Mouse (Mus musculus): ENCODE data around the gene Tcte1. TPM values are rescaled to one million over a fixed set of nuclear protein-coding genes. Genes with fewer than 3 reads are reported as not detected.

The Tcte1 gene
- polyA plus RNA-seq, 1 experiment: not detected

GRCm38 (mm10) chr17:45566360-45567161 lies 43.3 kb downstream of the Tcte1 start:
- WGBS: 70% methylated on average over 18 of the region's 18 CpGs
- no peaks in the 10 kb centered on the region; the same call in 1 of the 2 replicates for H3K4me1 ChIP-seq (ENCODE audit: control insufficient read depth, insufficient read depth, low read length)
- H3K27ac ChIP-seq (ENCODE audit: control insufficient read depth, insufficient read depth, low read depth, low read length, poor library complexity): no peak overlapping the region
- no peak for TF ChIP-seq CTCF (IDR thresholded peaks at IDR 0.05; ENCODE audit: control insufficient read depth, insufficient read depth, low read length)
- no peak for TF ChIP-seq POLR2A (IDR thresholded peaks at IDR 0.05; ENCODE audit: borderline replicate concordance, control insufficient read depth, low read depth, low read length)
- no peak overlapping the region for H3K4me3 ChIP-seq (replicated peaks; ENCODE audit: control insufficient read depth, low read depth, low read length)

GRCm38 (mm10) chr17:45567162-45567601 lies 43.9 kb downstream of the Tcte1 start:
- Histone ChIP-seq H3K4me1 (ENCODE audit: control insufficient read depth, insufficient read depth, low read length) (no peaks in the 10 kb centered on the region; the same call in 1 of the 2 replicates), H3K4me3 (replicated peaks; ENCODE audit: control insufficient read depth, low read depth, low read length) (no peak overlapping the region), H3K27ac (ENCODE audit: control insufficient read depth, insufficient read depth, low read depth, low read length, poor library complexity) (no peak overlapping the region)
- no peak for TF ChIP-seq POLR2A (IDR thresholded peaks at IDR 0.05; ENCODE audit: borderline replicate concordance, control insufficient read depth, low read depth, low read length)
- no peak for TF ChIP-seq CTCF (IDR thresholded peaks at IDR 0.05; ENCODE audit: control insufficient read depth, insufficient read depth, low read length)
- 61% methylated on average over 4 of the region's 4 CpGs for WGBS

- 86% methylated on average over 12 of the region's 12 CpGs for WGBS
Measured at GRCm38 (mm10) chr17:45568990-45569389, 45.8 kb downstream of the Tcte1 start.

GRCm38 (mm10) chr17:45569999-45570398 lies 46.8 kb downstream of the Tcte1 start:
- no peak overlapping the region for H3K4me3 ChIP-seq (replicated peaks; ENCODE audit: control insufficient read depth, low read depth, low read length)
- TF ChIP-seq POLR2A (IDR thresholded peaks at IDR 0.05; ENCODE audit: borderline replicate concordance, control insufficient read depth, low read depth, low read length) (no peak), CTCF (IDR thresholded peaks at IDR 0.05; ENCODE audit: control insufficient read depth, insufficient read depth, low read length) (no peak)
- H3K27ac ChIP-seq (ENCODE audit: control insufficient read depth, insufficient read depth, low read depth, low read length, poor library complexity): no peak overlapping the region
- 70% methylated on average over 4 of the region's 4 CpGs for WGBS
- H3K4me1 ChIP-seq (ENCODE audit: control insufficient read depth, insufficient read depth, low read length): no peaks in the 10 kb centered on the region; the same call in 1 of the 2 replicates

More at GRCm38 (mm10) chr17:45568990-45569389, 45.8 kb downstream of the Tcte1 start:
- Histone ChIP-seq H3K4me3 (replicated peaks; ENCODE audit: control insufficient read depth, low read depth, low read length) (no peak overlapping the region), H3K4me1 (ENCODE audit: control insufficient read depth, insufficient read depth, low read length) (no peaks in the 10 kb centered on the region; the same call in 1 of the 2 replicates), H3K27ac (ENCODE audit: control insufficient read depth, insufficient read depth, low read depth, low read length, poor library complexity) (no peak overlapping the region)
- no peak for TF ChIP-seq POLR2A (IDR thresholded peaks at IDR 0.05; ENCODE audit: borderline replicate concordance, control insufficient read depth, low read depth, low read length)
- TF ChIP-seq CTCF (IDR thresholded peaks at IDR 0.05; ENCODE audit: control insufficient read depth, insufficient read depth, low read length): no peak

GRCm38 (mm10) chr17:45572103-45573086 lies 49.2 kb downstream of the Tcte1 start:
- Histone ChIP-seq H3K4me3 (replicated peaks; ENCODE audit: control insufficient read depth, low read depth, low read length) (peak overlapping the region; percentile 97), H3K4me1 (ENCODE audit: control insufficient read depth, insufficient read depth, low read length) (no peaks in the 10 kb centered on the region; the same call in 1 of the 2 replicates), H3K27ac (ENCODE audit: control insufficient read depth, insufficient read depth, low read depth, low read length, poor library complexity) (peak overlapping the region; percentile 93)
- TF ChIP-seq CTCF (IDR thresholded peaks at IDR 0.05; ENCODE audit: control insufficient read depth, insufficient read depth, low read length): peak; percentile 8; the same call in 1 of the 2 replicates
- TF ChIP-seq POLR2A (IDR thresholded peaks at IDR 0.05; ENCODE audit: borderline replicate concordance, control insufficient read depth, low read depth, low read length): 0 out of 2 replicates have a peak, but pooled peaks have one; percentile 29
- WGBS: under 1% methylated on average over 57 of the region's 57 CpGs

GRCm38 (mm10) chr17:45573087-45573779 lies 50.0 kb downstream of the Tcte1 start, which contains the start of gene Hsp90ab1:
Hsp90ab1 (minus strand) TSS chr17:45573271.
- Histone ChIP-seq H3K4me1 (ENCODE audit: control insufficient read depth, insufficient read depth, low read length) (no peaks in the 10 kb centered on the region; the same call in 1 of the 2 replicates), H3K4me3 (replicated peaks; ENCODE audit: control insufficient read depth, low read depth, low read length) (peak within 1 kb of the TSS; percentile 97), H3K27ac (ENCODE audit: control insufficient read depth, insufficient read depth, low read depth, low read length, poor library complexity) (peak within 1 kb of the TSS; percentile 93)
- TF ChIP-seq CTCF (IDR thresholded peaks at IDR 0.05; ENCODE audit: control insufficient read depth, insufficient read depth, low read length): no peak
- TF ChIP-seq POLR2A (IDR thresholded peaks at IDR 0.05; ENCODE audit: borderline replicate concordance, control insufficient read depth, low read depth, low read length): peak; percentile 93; the same call in 1 of the 2 replicates
- WGBS: under 1% methylated on average over 41 of the region's 41 CpGs

- TF ChIP-seq POLR2A (IDR thresholded peaks at IDR 0.05; ENCODE audit: borderline replicate concordance, control insufficient read depth, low read depth, low read length) (peak; percentile 37; the same call in 1 of the 2 replicates), CTCF (IDR thresholded peaks at IDR 0.05; ENCODE audit: control insufficient read depth, insufficient read depth, low read length) (no peak)
- WGBS: 0% methylated on average over 18 of the region's 18 CpGs
- Histone ChIP-seq H3K4me1 (ENCODE audit: control insufficient read depth, insufficient read depth, low read length) (no peaks in the 10 kb centered on the region; the same call in 1 of the 2 replicates), H3K4me3 (replicated peaks; ENCODE audit: control insufficient read depth, low read depth, low read length) (peak overlapping the region; percentile 97), H3K27ac (ENCODE audit: control insufficient read depth, insufficient read depth, low read depth, low read length, poor library complexity) (peak overlapping the region; percentile 93)
Measured at GRCm38 (mm10) chr17:45573780-45574123, 50.5 kb downstream of the Tcte1 start.

All from bone marrow, adult 2 months (tissue).